Mouse (Mus musculus) limb, embryonic 11.5 days (tissue): ENCODE results near the gene 4930432K21Rik. TPM values are rescaled to one million over a fixed set of nuclear protein-coding genes. Genes with fewer than 3 reads are reported as not detected.

ENCODE experiments used
- ATAC-seq: fragments of 200-750 bp; cut with Nextera tagmentation; 2 replicates; pipeline ENCODE4 v1.8.0; 2017; ENCODE audit warnings: low read depth; ENCODE audit not compliant: insufficient number of reproducible peaks, low FRiP score, low TSS enrichment
- DNase-seq: peaks from one replicate; pipeline ENCODE4 v3.0.0-alpha.2; 2015; ENCODE audit warnings: low spot score
- H3K27ac ChIP-seq: fragments of 300-500 bp; sonication (generic); replicated peaks from 2 replicates; pipeline ENCODE4 v1.5.1; 2014; ENCODE audit warnings: low read depth, mild to moderate bottlenecking, low read length
- H3K27me3 ChIP-seq: fragments of 300-500 bp; sonication (generic); 2 replicates; pipeline ENCODE4 v1.6.1; 2014; ENCODE audit warnings: mild to moderate bottlenecking, low read length, mixed read lengths; ENCODE audit not compliant: control insufficient read depth, insufficient read depth
- H3K36me3 ChIP-seq: fragments of 300-500 bp; sonication (generic); 2 replicates; pipeline ENCODE4 v1.6.1; 2014; ENCODE audit warnings: mild to moderate bottlenecking, low read length, moderate library complexity, mixed read lengths; ENCODE audit not compliant: control insufficient read depth, insufficient read depth
- H3K4me1 ChIP-seq: fragments of 300-500 bp; sonication (generic); 2 replicates; pipeline ENCODE4 v1.6.1; 2014; ENCODE audit warnings: low read length, mixed read lengths; ENCODE audit not compliant: control insufficient read depth, insufficient read depth
- H3K4me2 ChIP-seq: fragments of 300-500 bp; sonication (generic); 2 replicates; pipeline ENCODE4 v1.6.1; 2014; ENCODE audit warnings: low read depth, mild to moderate bottlenecking, moderate library complexity; ENCODE audit not compliant: severe bottlenecking
- H3K4me3 ChIP-seq: fragments of 300-500 bp; sonication (generic); 2 replicates; pipeline ENCODE4 v1.5.1; 2014; ENCODE audit warnings: low read depth, low read length
- H3K9ac ChIP-seq: fragments of 300-500 bp; sonication (generic); 2 replicates; pipeline ENCODE4 v1.6.1; 2014; ENCODE audit warnings: mild to moderate bottlenecking, low read length
- H3K9me3 ChIP-seq: fragments of 300-500 bp; sonication (generic); 2 replicates; pipeline ENCODE4 v1.6.1; 2016; ENCODE audit warnings: low read length; ENCODE audit not compliant: control insufficient read depth
- WGBS: fragments of 180-500 bp; shearing (Covaris S2); extraction: QIAGEN DNeasy Blood & Tissue Kit; methylation state at CpG from one replicate; pipeline ENCODE4 v1.1.7; 2014; 5-methylcytosine and 5-hydroxymethylcytosine counted together
- polyA plus RNA-seq: library from polyadenylated mRNA; unstranded; fragments of >200 nt; fragmentation: Nextera tagmentation; extraction: Ambion mirVana; gene quantifications from 2 replicates; pipeline ENCODE4 v1.2.1, GENCODE M21; 2014

Gene 4930432K21Rik
- polyA plus RNA-seq, 1 experiment from 2014 or later, result 0.61 TPM

GRCm38 (mm10) chr8:84132225-84132624, 15.6 kb upstream of the 4930432K21Rik start:
- H3K4me2 ChIP-seq, result no peak overlapping the region
- H3K4me1 ChIP-seq, result peaks cover 10% of the 10 kb centered on the region
- no peaks in the 10 kb centered on the region for H3K27me3 ChIP-seq
- DNase-seq (no peak), ATAC-seq (no peak)
- no peak overlapping the region for H3K9ac ChIP-seq
- H3K4me3 ChIP-seq, result no peak overlapping the region
- H3K27ac ChIP-seq, result no peak overlapping the region
- 85% methylated on average over 8 of the region's 8 CpGs for WGBS
- no peaks in the 10 kb centered on the region for H3K9me3 ChIP-seq
- H3K36me3 ChIP-seq, result peaks cover 25% of the 10 kb centered on the region

DNA sequence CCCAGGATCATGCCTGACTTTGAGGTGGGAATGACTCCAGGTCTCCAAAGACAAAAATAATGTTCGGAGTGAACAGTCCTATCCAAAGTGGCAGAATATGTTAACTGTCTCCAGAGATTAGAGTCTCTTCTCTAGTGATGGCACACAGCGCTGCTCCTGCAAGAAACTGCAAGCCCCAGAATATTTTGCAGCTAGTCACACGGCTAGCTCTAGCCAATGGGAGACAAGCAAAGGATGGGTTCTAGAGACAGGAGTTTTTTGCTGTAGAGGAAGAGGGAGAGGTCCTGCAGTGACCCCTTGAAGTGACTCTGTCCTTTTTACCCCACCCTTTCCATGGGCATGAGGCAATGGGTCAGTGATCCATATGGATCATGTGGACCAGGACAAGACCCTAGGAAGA, 10.0 kb upstream of the 4930432K21Rik start:
- DNase-seq, result no peak

DNA sequence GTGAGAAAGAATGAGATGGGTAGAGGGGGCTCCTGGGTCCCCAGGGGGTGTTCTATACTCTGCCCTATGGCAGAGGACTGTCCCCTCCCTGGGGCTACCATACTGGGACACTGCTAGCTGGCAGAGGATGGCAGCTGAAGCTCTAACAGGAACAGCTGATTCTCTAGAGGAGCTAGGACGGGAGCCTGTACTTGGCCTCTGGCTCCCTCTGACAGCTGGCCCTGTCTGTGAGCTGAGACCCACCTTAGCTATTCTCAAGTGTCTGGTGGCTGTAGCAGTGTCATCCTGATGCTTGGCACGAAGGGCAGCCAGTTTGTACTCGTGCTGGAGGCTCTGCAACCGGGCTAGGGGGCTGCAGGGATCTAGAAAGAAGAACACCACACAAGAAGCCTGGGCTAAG, 7.0 kb upstream of the 4930432K21Rik start:
- H3K4me1 ChIP-seq, result no peaks in the 10 kb centered on the region
- 87% methylated on average over 4 of the region's 4 CpGs for WGBS
- H3K9ac ChIP-seq, result no peak overlapping the region
- peaks cover 39% of the 10 kb centered on the region for H3K36me3 ChIP-seq
- no peaks in the 10 kb centered on the region for H3K27me3 ChIP-seq
- H3K4me3 ChIP-seq, result no peak overlapping the region
- H3K9me3 ChIP-seq, result no peaks in the 10 kb centered on the region
- no peak for DNase-seq
- H3K27ac ChIP-seq, result no peak overlapping the region
- no peak for ATAC-seq
- H3K4me2 ChIP-seq, result no peak overlapping the region

More for the DNA sequence above, 10.0 kb upstream of the 4930432K21Rik start:
- Histone ChIP-seq H3K4me3 (no peak overlapping the region), H3K27ac (no peak overlapping the region), H3K4me1 (no peaks in the 10 kb centered on the region), H3K9ac (no peak overlapping the region), H3K9me3 (no peaks in the 10 kb centered on the region), H3K36me3 (peaks cover 42% of the 10 kb centered on the region), H3K27me3 (no peaks in the 10 kb centered on the region), H3K4me2 (no peak overlapping the region)
- no peak for ATAC-seq
- WGBS, result 92% methylated on average over 3 of the region's 3 CpGs

- Histone ChIP-seq H3K4me1 (peaks cover 7% of the 10 kb centered on the region; the same call in 1 of the 2 replicates), H3K4me2 (no peak overlapping the region), H3K36me3 (peaks cover 17% of the 10 kb centered on the region; the same call in 1 of the 2 replicates), H3K4me3 (no peak overlapping the region), H3K27me3 (no peaks in the 10 kb centered on the region), H3K9me3 (no peaks in the 10 kb centered on the region), H3K9ac (no peak overlapping the region), H3K27ac (no peak overlapping the region)
- 95% methylated on average over 8 of the region's 8 CpGs for WGBS
- DNase-seq (no peak), ATAC-seq (no peak)
These were observed 3.1 kb upstream of the 4930432K21Rik start for GRCm38 (mm10) chr8:84144636-84145245.

- Histone ChIP-seq H3K9me3 (no peaks in the 10 kb centered on the region), H3K4me3 (peak overlapping the region; percentile 75), H3K4me2 (peak overlapping the region; percentile 87), H3K27ac (no peak overlapping the region), H3K27me3 (no peaks in the 10 kb centered on the region), H3K4me1 (peaks cover 7% of the 10 kb centered on the region; the same call in 1 of the 2 replicates), H3K9ac (peak overlapping the region; percentile 78), H3K36me3 (peaks cover 7% of the 10 kb centered on the region; the same call in 1 of the 2 replicates)
- DNase-seq (no peak), ATAC-seq (peak; percentile 64)
- WGBS, result 2% methylated on average over 11 of the region's 14 CpGs
These were observed 480 bp upstream of the 4930432K21Rik start for GRCm38 (mm10) chr8:84147324-84147766.

DNA sequence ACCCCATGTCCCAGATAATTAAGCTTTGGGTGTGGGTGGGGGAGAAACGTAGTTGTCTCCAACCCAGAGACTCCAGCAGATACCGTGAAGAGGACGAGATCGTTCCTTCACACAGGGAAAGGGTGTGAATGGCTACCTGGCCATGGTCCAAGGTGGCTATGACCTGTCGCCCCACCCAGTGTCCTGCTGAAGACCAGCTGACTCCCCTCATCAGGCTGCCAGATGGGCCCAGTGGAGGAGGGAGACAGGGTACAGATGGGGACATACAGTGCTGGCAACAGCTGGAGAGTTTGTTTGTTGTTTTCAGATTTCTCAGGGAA, 666 bp downstream of the 4930432K21Rik start:
- no peak overlapping the region for H3K4me3 ChIP-seq
- DNase-seq (no peak), ATAC-seq (0 out of 2 replicates have a peak, but pooled peaks have one; percentile 1)
- 91% methylated on average over 5 of the region's 5 CpGs for WGBS
- H3K9ac ChIP-seq, result no peak overlapping the region
- peaks cover 7% of the 10 kb centered on the region; the same call in 1 of the 2 replicates for H3K4me1 ChIP-seq
- peaks cover 2% of the 10 kb centered on the region; the same call in 1 of the 2 replicates for H3K36me3 ChIP-seq
- H3K27me3 ChIP-seq, result no peaks in the 10 kb centered on the region
- no peaks in the 10 kb centered on the region for H3K9me3 ChIP-seq
- no peak overlapping the region for H3K27ac ChIP-seq
- H3K4me2 ChIP-seq, result peak overlapping the region; percentile 87; the same call in 1 of the 2 replicates

GRCm38 (mm10) chr8:84149181-84149580, 1.4 kb downstream of the 4930432K21Rik start:
- H3K36me3 ChIP-seq, result peaks cover 2% of the 10 kb centered on the region; the same call in 1 of the 2 replicates
- no peak overlapping the region for H3K9ac ChIP-seq
- no peak overlapping the region for H3K4me2 ChIP-seq
- no peaks in the 10 kb centered on the region for H3K9me3 ChIP-seq
- H3K27ac ChIP-seq, result no peak overlapping the region
- ATAC-seq (no peak), DNase-seq (no peak)
- no peaks in the 10 kb centered on the region for H3K27me3 ChIP-seq
- no peak overlapping the region for H3K4me3 ChIP-seq
- WGBS, result 67% methylated on average over 3 of the region's 3 CpGs
- peaks cover 7% of the 10 kb centered on the region; the same call in 1 of the 2 replicates for H3K4me1 ChIP-seq

DNA sequence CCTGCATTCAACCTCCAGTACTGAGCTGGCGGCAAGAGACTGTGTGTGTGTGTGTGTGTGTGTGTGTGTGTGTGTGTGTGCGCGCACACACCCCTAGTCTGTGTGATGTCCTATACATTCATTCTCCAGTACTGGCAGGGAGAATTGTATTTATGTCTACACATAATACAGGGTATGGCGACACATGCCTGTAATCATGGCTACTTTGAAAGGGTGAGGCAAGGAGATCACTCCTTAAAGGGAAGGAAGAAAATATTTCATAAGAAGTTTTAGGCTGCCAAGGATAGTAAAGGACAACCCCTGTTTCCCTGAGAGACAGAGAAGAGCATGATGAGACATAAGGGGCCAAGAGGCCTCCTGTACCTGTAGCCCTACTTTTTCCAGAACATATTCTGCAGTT, 9.8 kb downstream of the 4930432K21Rik start:
- H3K27me3 ChIP-seq, result no peaks in the 10 kb centered on the region
- 89% methylated on average over 4 of the region's 4 CpGs for WGBS

More for the DNA sequence above, 9.8 kb downstream of the 4930432K21Rik start:
- peaks cover 2% of the 10 kb centered on the region; the same call in 1 of the 2 replicates for H3K36me3 ChIP-seq
- no peak overlapping the region for H3K9ac ChIP-seq
- H3K9me3 ChIP-seq, result no peaks in the 10 kb centered on the region
- H3K27ac ChIP-seq, result no peak overlapping the region
- no peak overlapping the region for H3K4me2 ChIP-seq
- DNase-seq, result no peak
- no peaks in the 10 kb centered on the region for H3K4me1 ChIP-seq
- H3K4me3 ChIP-seq, result no peak overlapping the region
- ATAC-seq, result no peak
